Mouse (Mus musculus) spleen, adult 10 weeks (tissue): ENCODE data around the gene Olfr32. TPM values are rescaled to one million over a fixed set of nuclear protein-coding genes. Genes with fewer than 3 reads are reported as not detected.

Experiments
- polyA plus RNA-seq: library from polyadenylated mRNA; stranded (reverse); fragments of 350-450 nt; fragmentation: Illumina TruSeq; extraction: RNeasy Lipid Tissue Mini Kit (QIAGEN cat#74804); gene quantifications from one replicate; pipeline ENCODE4 v1.2.3, GENCODE M21; 2015; ENCODE audit warnings: low replicate concordance; ENCODE audit not compliant: insufficient read depth

The Olfr32 gene
- not detected for polyA plus RNA-seq

DNA sequence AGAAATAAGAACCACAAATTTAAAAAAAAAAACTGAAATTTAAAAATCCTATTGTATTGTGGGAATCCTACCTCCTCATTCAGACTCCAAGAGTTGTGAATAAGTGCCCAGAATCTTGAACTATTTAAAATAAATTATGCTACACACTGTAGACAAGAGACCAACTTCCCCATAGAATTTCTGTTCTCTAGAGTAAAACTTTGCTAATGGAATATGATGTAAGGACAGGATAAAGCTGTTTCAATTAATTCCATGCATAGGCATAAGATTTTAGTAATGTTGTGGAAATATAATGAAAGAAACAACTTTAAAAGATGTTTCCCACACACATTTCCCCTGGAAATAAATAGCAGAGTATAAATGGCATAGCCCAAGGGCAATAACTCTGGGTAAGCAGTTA is at the start of gene Olfr32:
Olfr32 (minus strand) TSS at position 101 of the 400 bp plus-strand sequence.

DNA sequence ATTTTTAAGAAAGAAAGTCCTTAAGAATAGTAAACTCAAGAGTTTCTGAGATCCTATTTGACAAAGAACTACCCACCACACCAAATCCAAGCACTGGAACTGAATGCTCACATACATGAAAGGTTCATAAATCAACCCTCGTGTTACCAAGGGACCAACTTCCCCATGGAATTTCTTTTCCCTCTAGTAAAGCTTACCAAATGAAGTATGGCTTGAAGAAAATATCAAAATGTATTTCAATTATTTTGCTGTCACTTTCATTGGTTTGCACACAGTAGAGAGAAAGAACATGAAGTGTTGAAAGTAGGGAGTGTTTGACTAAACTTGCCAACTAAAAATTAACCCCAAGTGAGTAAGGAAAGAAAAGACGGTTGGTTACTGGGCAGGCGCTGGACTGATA is 10.9 kb upstream of the Olfr32 start, which contains the start of gene Olfr1270:
Olfr1270 (minus strand) TSS at position 101 of the 400 bp plus-strand sequence.

DNA sequence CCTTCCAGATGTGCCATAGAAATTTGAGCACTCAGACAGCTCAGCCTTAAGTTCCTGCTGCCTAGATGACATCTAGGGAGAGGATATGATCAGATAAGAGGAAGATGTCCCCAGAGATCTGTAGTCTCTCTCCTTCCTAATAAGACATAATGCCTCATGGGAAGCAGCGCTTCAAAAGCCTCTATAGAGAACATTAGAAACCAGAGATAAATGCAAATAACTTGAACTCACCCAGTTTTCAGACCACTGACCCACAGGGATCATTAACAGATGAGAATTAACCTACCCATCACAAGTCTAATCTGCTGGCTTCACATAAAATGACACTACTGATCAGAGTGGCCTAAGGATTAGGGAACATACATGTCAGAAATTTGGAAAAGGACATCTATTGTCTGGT is 20.8 kb downstream of the Olfr32 start, which contains the start of gene Olfr1269:
Olfr1269 (minus strand) TSS at position 101 of the 400 bp plus-strand sequence.

Other genes with a start within 250 kb of the Olfr32 start
- gene Olfr1258, start 215.0 kb downstream of the Olfr32 start, polyA plus RNA-seq, result not detected
- not detected for gene Olfr1259, start 193.6 kb downstream of the Olfr32 start, polyA plus RNA-seq
- not detected for gene Olfr1260, start 168.0 kb downstream of the Olfr32 start, polyA plus RNA-seq
- not detected for gene Olfr1261, start 151.1 kb downstream of the Olfr32 start, polyA plus RNA-seq
- not detected for gene Olfr1262, start 142.2 kb downstream of the Olfr32 start, polyA plus RNA-seq
- not detected for gene Olfr1263, start 130.2 kb downstream of the Olfr32 start, polyA plus RNA-seq
- not detected for gene Olfr1264, start 116.7 kb downstream of the Olfr32 start, polyA plus RNA-seq
- not detected for gene Olfr1265, start 107.0 kb downstream of the Olfr32 start, polyA plus RNA-seq
- not detected for gene Olfr140, start 78.7 kb downstream of the Olfr32 start, polyA plus RNA-seq
- not detected for gene Olfr1269, start 20.9 kb downstream of the Olfr32 start, polyA plus RNA-seq
- gene Olfr1270, start 10.8 kb upstream of the Olfr32 start, polyA plus RNA-seq, result not detected
- gene Olfr1506, start 82.2 kb upstream of the Olfr32 start, polyA plus RNA-seq, result not detected
- gene Olfr142, start 115.3 kb upstream of the Olfr32 start, polyA plus RNA-seq, result not detected
- gene Olfr1271, start 128.7 kb upstream of the Olfr32 start, polyA plus RNA-seq, result not detected
- not detected for gene Olfr1272, start 150.5 kb upstream of the Olfr32 start, polyA plus RNA-seq
- gene Gm13769, start 179.9 kb upstream of the Olfr32 start, polyA plus RNA-seq, result not detected